Mouse (Mus musculus) heart, postnatal 4 days (tissue): ENCODE measurements around the gene Kcnt1. TPM values are rescaled to one million over a fixed set of nuclear protein-coding genes. Genes with fewer than 3 reads are reported as not detected.

Source experiments
- DNase-seq: peaks from one replicate; pipeline ENCODE4 v3.0.0; 2021
- total RNA-seq, 2 experiments: library from RNA; stranded (reverse); gene quantifications; 2 replicates each; pipeline ENCODE4 v1.2.3; 2021

Kcnt1 gene
- total RNA-seq, 2 experiments from 2014 or later = 0.32 to 0.52 TPM

DNA sequence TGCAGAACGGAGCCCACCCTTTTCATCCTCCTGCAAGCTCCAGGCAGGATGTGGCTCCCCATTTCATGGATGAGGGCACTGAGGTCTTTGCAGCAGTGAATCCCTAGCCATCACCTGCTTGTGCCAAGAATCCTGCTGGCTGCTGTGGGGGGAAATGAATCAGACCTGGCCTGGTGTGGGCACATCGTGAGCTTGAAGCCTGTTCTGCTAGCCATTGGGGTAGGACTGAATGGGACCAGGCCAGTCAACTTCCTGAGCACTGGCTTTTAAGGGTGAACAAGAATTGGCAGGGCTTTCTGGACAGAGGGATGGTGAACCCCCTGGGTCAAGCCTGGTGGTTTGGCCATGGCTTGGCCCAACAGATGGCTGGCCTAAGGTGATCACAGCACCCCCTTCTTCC is 15.0 kb downstream of the Kcnt1 start:
- no peak for DNase-seq

DNA sequence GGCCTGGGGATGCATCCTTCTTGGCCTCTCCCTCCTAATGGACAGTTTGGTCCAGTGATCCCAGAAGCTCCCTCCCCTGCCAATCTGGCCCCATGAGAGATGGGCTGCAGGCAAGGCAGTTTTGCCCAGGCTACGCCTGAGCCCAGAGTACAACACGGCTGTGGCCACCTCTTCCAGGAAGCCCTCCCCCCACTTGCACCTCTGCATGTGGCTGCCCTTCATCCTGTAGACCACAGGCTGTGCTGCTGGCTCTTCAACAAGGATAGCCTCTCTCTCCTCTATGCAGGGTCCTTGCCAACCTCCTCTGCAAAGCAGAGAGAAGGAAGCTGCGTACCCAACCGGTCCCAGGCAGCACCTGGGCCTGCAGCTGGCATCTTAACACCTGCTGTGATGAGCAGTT is 15.5 kb downstream of the Kcnt1 start:
- DNase-seq = no peak

DNA sequence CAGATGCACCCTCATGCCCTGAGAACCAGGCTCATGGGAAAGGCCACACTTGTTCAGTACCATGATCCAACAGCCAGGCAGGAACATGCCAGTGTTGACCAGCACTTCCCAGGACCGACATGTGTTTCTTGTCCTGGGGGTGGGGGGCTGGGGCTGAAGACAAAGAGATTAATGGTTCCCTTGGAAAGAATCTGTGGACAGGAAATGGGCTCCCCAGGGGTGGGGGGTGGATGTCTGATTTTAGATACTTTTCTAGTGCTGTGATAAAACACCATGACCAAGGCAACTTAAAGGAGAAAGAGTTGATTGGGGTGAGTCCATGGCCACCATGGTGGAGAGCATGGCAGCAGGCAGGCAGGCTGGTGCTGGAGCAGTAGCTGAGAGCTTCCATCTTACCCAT is 18.7 kb downstream of the Kcnt1 start:
- DNase-seq = no peak

DNA sequence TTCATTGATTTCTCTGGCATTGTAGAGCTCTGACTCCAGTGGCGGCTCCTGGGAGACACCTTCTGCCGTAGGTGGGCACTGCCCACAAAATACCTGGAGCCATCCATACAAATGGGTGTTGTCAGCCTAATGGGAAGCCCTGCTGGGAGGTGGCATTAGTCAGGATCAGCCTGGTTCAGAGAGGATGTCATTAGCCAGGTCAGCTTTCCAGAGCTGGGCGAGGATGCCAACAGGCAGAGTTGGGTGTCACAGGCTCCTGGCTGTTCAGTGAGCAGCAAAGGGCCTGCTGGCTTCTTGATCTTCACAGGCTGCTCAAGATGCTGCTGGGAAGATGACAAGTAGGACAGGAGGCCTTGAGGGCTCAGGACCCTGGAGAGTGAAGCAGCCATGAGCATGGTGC is 21.2 kb downstream of the Kcnt1 start:
- no peak for DNase-seq

DNA sequence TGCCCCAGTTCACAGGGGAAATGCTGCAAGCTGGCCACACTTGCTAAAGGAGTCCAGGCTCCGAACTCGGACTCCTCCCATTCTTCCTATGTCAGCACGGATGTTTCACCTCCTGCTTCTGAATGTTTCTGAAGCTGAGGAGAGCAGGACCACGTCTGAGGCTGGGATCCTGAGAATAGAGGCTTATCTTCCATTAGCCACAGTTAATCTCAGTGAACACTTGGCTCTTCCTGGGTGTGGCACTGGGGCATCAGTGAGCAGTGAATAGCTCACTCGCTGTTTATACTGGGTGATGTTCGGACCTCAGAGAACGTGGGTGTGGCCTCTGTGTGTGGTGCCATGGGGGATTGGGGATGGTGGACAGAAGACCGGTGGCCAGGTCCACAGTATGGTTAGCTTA is 23.7 kb downstream of the Kcnt1 start:
- DNase-seq = no peak

DNA sequence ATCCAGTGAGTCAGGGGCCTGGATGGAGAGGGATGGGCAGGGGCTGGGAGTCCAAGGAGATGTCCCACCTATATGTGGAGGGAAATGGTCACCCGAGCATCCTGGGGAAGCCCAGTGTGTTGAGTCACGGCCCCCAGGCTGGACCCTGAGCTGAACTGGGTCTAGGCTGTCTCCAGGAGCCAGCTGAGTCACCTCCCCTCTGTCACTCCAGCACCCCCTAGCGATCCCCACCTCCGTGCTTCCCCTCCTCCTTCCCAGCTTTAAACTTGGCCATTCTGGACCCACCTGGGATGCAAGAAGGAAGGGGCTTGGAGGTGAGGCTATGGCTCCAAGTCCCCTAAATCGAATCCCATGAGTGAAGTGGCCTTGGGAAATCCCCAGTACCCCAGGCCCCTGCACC is 24.6 kb downstream of the Kcnt1 start:
- DNase-seq = peak; percentile 20

DNA sequence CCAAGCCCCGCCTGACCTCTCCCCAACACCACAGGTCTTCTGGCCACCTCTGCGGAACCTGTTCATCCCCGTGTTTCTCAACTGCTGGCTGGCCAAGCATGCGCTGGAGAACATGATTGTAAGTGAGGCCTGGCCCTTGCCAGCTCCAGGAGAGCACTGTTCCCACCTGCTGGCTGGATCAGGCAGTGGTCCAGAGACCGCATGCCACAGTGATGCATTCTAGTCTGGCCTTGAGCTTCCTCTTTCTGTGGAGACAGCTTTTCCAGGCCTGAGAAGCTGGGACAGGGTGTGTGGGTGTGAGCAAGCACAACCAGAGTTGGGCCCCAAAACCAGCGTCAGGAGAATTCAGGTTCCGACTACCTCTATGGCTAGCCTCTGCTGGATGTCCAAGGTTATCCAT is 28.9 kb downstream of the Kcnt1 start:
- DNase-seq = no peak

DNA sequence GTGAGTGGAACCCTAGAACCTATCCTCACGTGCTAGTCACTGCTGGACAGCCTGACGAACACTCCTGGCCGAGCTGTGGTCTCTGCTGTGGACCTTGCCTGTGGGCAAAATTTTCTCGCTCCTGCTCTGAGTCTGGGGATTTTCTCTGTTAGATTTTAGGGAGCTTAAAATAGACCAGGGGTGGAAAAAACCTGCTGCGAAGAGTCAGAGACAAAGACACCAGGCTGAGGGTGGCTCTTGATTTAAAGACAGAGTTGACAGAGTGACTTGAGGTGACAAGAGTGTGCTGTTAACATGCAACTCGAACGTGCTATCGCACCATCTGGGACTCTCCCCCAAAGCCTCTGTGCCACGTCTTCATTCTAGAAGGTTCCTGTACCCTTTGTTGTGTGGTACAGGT is 35.4 kb downstream of the Kcnt1 start:
- no peak for DNase-seq

DNA sequence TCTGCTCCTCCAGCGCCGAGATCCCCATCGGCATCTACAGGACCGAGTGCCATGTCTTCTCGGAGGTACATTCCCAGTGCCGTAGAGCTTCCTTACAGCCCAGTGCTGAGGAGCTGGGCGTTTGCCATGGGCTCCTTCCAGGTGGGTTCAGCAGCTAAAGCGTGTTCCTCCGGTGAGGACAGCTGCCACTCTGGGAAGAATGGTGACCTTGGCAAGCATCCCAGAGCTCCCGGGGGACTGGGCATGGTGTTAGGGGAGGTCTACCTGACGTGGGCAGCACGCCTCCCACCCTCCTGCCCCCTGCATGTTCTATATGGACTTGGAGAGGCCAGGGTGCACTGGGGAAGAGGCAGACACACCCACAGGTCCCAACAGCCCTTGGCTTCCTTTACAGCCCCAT is 46.3 kb downstream of the Kcnt1 start:
- DNase-seq = no peak

DNA sequence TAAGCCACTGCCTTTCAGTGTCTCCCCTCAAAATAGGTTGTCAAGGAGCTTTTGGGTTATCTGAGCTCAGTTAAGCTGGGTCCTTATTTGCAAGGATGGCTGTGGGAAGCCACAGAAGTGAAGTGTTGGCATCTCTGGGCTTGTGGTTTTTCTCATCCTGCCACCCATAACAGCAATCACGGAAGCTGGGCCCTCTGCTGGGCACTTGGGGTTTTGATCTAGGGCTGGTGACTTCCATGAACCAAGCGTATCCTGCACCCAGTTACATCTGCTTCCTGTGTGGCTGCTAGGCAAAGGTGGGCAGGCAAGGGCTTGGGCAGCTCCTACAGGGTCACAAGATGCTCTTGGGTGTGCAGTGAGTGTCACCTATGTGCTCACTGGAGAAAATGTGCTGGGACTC is 49.7 kb downstream of the Kcnt1 start:
- DNase-seq = peak; percentile 12

DNA sequence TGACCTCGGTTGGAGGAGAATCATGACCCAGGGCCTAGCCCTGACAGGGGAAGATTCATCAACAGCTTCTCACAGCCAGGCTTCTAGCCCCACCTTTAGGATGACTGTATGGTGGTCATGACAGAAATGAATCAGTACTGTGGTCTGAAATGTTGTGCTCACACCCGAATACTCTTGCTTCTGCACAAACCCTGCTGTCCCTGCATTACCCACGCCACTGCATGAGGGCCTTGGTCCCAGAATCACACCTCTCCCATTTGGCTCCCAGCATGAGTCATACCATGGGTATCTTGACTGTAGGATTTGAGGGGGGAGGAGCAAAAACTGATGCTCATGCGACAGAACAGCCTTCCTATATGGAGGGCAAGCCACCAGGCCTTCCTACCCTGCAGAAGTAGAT is 50.7 kb downstream of the Kcnt1 start:
- DNase-seq = no peak

DNA sequence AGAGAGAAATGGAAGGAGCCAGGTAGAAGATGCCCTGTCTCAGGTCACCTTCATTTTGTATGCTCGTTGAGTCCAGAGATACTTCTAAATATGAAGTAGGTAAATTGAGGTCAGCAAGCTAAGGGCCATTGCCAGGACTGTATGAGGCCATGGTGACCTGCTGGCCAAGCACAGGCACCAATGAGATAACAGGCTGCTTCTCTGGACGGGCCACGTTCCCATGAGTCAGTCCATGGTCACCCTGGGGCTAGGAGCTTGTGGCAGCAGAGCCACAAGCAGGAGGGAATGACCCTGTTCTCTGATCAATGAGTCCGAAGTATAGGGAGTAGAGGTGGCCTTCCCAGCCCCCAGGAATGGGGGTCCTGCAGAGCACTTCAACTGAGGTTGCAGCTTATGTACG is 51.3 kb downstream of the Kcnt1 start:
- DNase-seq = no peak

DNA sequence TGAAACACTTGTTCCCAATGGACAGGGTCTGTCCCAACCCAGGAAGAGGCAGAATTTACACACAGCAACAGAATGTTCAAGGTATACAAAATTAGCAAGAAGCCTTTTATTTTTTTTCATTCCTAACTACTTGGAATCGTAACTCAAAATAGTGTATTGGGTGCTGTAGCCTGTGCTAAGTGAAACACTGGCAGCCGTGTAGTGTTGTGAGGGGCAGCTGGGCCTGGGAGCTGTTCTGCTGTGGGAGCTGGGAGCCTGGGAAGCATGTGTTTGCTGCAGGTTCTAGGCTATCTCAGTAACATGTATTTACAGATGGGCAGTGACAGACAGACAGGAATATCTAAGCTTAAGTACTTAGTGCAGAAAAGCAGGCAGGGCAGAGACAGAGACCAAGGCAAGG is 54.9 kb downstream of the Kcnt1 start:
- DNase-seq = no peak

DNA sequence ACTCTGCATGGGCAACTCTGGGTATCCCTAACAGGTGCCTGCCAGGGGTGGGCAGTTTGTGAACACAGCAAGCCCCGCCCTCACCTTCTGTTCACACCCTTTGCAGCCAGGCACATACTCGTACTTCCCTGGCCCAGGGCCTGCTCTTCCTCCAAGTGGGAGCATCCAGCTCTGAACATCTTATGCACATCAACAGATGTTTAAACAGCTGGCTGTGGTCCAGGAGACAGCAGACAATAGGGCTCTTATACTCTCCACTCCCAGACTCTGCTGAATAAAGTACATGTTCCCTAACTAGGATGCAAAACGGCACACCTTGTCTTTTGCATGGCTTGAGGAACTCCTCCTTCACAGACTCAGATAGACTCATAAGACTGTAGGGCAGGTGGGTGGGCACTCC is 56.4 kb downstream of the Kcnt1 start:
- peak; percentile 17 for DNase-seq

DNA sequence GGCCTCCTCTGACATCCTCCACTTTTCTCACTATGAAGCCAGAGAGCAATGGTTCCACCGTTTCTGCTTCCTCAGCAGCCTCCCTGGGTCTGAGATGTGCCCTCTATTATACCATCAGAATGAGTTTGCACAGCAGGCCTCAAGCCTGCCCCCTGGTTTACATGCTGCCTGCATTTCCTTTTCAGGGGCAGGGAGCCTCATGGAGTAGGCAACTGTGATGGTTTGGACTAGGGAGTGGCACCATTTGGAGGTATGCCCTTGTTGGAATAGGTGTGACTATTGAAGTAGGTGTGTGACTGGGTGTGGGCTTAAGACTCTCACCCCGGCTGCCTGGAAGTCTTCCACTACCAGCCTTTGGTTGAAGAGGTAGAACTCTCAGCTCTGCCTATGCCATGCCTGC is 60.3 kb downstream of the Kcnt1 start:
- DNase-seq = no peak

DNA sequence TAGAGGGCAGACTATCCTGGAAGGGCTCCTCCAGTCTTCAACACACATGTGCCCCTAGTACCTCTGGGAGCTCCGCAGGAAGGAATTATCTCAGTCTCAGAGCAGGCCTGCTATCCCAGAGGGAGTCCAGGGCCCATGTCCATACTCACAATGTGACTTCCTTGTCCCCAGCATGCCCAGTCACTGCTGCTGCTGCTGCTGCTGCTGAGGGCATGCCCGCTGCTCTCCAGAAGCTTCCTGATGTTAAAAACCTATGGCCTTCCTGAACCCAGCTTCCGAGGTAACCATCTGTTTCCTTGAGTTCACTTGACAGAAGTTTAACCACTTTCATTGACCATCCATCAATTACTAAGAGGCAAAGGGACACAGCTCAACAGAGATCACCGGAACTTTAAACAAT is 61.4 kb downstream of the Kcnt1 start:
- no peak for DNase-seq

DNA sequence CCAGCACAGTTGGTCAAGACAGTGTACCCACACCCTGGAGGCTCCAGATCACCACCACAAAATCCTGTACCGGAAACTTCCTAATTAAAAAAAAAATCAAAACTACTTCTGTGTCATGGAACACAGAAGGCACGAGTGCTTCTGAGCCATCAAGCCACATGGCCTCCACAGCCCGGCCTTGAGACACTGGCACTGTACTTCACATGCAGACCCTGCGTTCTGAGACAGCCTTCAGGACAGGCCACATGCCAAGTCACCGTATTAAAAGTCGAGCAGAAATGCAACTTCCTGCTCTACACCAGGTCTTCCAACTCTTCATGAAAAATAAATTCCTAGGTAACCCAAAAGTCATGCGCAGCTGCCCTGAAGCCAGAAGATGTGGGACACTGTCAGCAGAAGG is 64.3 kb downstream of the Kcnt1 start:
- no peak for DNase-seq

DNA sequence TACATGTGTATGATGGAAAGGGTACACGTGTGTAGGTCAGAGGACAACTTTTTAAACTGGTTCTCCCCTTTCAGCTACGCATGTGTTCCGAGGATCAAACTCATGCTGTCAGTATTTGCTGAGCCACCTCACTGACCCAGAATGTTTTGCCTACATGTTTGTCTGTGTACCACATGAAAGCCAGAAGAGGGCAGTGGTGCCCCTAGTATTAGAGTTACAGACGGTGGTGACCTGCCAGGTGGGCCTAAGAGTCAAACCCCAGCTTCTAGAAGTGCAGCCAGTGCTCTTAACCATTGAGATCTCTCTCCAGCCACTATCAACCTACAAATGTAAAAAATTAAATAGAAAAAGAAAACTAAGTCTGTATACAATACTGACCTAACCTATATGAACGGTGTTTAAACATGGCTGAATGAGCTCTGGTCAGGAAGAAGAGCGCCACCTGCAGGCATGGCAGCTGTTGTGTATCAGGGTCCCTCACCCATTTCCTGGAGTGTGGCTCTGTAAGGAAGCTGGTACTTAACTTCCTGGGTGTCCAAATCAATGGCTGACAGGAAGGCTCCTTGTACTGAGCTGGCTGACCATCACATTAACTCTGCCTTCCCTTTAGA is 67.8 kb downstream of the Kcnt1 start:
- peak; percentile 37 for DNase-seq

DNA sequence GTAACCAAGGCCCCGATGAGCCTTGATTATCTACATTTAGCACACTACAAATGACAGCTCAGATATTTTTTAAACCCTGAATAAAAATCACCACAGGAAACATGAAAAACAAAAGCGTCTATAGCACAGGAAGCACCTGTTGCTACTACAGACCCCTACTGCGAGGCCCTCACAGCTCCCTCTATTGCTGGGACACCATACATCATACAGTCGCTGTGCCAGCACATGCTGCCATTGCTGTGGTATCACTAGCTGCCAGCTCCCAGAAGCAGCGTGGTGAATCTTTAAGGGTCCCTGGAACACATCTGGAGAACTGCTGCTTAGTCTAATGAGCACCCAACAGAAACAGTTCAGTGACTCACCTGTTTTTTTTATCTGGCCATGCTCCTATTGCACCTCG is 77.0 kb downstream of the Kcnt1 start:
- no peak for DNase-seq

DNA sequence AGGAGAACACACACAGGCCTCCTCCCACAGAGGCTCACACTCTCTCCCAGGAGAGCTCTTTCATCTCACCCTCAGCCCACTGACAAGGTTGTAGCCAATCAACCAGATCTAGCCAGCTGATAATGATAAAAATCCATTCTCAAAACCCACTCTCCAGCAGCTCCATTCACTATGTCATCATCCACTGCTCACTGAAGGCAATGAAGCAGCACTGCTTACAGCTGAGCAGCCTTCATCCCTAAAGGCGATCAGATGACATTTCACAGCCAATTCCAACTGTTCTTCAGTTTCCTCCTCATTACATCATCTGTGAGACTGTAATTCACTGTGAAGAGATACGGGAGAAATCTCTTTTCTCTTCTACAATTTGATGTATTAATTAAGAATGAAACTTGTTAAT is 80.3 kb downstream of the Kcnt1 start:
- DNase-seq = no peak

DNA sequence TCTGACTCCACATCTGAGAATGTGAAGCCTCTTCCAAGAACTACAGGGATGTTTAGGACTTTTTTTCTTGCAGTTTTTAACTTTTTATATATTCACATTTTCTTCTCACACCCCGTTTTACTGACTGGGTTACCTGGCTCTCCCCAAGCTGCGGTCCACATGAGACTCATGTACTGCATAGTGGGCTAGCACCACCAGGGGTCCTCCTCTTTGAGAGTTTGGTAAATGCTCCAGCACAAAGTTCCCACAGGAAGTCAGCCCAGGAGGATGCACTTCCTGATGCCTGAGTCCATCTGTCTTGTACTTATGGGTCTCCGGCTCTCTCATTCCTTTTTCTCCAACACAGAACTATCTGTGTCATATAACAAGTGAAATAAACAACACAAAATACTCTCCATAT is 84.4 kb downstream of the Kcnt1 start:
- peak; percentile 43 for DNase-seq

DNA sequence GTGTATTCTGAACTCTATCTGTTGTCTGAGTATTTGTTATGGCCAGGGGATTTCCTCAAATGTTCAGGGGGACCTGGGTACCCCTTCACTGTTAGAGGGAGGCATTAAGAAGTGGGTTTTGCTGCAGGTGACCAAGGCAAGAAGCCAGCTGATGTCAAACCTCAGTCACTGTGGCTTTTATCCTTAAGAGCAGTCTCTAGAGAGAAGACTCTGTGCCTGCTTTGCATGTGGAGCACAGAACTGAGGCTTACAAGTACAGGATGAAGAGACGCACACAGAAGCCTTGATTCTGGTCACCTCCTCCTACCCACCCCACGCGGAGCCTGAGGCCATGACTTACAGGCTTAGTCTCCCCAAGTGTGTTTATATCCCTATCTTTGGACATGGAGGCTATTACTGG is 85.8 kb downstream of the Kcnt1 start:
- no peak for DNase-seq
